Mouse (Mus musculus): Measurements from ENCODE around the gene Ilf2.

The Ilf2 gene

DNA sequence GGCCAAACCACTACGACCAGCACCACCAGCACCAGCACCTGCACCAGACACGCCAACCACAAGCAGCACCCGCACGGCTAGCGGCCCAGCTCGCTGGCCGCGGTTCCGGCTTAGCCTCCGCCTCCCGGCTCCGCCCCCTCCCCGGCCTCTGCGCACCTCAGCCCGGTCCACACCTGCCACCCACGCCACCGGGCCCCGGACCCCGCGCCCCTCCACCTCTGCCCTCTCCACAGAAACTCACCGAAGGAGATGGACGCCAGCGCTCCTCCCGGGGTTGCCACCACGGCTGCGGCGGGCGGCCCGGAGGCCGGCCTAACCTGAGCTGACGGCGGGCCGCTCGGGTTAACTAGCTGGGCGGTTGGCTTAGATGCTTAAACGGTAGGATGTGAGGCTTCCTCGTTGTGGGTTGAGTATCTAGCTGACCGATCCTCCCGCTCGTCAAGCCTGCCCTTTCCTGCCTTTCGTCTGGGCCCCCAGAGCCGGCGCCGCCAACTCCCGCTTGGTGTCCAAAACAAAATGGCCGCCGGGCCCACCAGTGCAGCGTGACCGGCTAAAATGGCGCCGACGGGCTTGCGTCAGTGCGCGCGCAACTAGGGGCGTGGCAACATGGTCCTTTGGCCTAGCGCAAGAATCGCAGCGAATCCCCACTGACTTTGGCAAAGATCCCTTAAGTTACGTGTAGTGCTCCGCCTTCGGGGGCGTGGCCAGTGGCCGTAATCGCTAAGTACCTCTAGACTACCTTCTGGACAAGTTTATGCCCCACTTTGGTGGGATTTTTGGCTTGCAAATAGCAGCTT is 33.2 kb downstream of the Ilf2 start, which contains the start of gene Chtop:
TSS of gene Chtop (minus strand) at position 549 of the 797 bp plus-strand sequence.
- DNase-seq (ENCODE audit: low read depth, low spot score), result peak; percentile 99

DNA sequence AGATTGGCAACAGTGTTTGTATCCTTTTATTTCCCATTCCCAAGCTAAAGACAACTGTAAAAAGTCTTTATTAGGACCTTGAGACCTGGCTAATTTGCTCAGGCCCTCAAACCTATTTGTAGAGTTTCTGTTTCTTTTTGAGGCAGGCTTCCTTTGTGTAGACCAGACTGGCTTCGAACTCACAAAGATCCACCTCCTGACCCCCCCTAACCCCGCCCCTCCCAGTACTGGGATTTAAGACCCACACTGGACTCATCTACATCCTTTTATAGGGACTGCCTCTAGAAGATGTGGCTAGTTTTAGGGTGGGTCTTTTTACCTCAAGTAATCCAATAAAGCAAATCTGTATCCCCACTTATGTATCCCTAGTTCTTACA is 33.8 kb downstream of the Ilf2 start:
- DNase-seq (ENCODE audit: low read depth, low spot score), result no peak

DNA sequence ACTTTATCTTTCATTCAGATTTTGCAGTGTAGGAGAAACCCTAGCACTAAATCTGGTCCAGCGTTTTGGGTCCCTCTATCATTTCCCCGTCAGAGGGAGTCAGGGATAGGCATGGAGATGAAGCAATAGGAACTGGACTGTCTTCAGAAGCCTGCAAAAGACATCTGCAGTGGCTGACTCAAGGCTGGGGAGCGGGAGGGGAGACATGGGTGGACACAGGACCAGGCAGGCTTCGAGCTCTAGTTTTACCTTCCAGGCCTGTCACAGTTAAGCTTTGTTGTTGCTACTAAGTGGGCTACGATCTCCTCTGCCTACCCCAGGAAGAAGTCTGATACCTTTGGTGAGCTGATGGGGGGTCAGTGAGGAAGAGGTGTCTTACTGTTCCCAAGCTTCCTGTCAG is 36.4 kb downstream of the Ilf2 start:
- DNase-seq (ENCODE audit: low read depth, low spot score), result no peak

DNA sequence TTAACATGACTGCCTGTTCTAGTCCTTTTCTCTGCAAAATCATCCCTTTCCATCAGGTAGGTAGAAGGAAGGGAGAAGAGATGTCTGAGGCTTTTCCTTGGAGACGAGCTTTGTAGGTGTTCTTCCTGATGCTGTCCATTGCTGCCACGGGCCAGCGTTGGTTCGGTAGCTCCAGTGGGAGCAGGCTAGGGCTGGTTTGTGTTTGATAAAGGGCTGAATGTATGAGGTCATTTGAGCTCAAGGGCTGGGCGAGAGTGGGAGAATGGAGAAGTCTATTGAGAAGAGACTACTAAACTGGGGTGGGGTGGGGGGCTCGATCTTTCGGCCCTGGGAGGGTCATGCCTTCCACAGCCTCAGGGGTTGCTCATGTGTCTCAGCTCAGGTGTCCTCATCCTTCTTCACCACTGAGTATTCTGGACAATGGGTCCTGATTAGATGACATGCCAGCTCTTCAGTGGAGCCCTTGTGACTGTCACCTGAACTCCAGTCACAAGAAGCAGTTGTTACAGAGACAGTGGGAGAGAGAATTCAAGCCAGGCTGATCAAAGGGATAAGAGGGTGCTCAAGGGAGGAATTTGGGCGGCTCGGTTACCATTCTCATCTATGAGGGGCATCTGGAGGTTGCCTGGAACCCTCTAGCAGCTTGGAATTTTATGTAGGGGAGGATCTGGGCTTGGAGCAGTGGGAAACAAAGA is 37.2 kb downstream of the Ilf2 start:
- DNase-seq (ENCODE audit: low read depth, low spot score), result no peak

DNA sequence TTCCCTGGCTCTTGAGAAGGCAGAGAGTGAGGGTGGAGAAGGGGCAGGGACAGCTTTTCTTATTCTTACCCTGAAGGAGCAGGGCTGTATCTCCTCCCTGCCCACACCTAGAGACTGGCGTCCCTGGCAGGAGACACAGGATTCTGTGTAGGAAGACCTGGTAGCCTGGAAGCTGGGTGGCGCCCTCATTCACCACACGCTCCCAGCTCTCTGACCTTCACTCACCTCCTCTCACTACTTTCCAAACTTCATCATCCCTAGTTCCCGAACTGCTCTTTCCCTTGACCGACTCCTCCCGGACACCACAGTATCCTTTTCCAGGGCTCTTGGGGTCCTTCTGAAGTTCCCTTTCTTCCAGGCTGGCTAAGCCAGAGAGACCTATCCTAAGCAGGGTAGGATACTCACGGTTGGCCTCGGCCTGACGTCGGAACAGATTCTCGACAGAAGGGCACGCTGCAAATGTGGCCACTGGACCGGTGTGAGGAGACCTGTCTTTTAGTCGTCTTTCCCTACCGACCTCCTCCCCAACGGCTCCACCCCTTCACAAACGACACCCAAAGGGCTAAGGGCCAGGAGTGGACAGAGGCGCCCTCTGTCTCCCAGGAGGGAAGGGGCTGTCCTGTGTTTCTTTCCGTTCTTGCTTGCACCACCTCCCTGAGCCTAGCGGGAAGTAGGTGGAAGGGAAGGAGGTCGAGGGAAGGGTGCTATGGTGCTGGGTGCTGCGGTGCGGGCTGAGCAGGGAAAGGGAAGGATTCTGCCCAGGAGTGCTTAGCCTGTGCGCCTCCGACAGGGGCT is 38.1 kb downstream of the Ilf2 start, which contains the start of the genes S100a1 and S100a13:
TSS of gene S100a1 (minus strand) at position 597 of the 795 bp plus-strand sequence.
TSS of gene S100a13 (plus strand) at position 640 of the 795 bp plus-strand sequence.
- no peak for DNase-seq (ENCODE audit: low read depth, low spot score)

DNA sequence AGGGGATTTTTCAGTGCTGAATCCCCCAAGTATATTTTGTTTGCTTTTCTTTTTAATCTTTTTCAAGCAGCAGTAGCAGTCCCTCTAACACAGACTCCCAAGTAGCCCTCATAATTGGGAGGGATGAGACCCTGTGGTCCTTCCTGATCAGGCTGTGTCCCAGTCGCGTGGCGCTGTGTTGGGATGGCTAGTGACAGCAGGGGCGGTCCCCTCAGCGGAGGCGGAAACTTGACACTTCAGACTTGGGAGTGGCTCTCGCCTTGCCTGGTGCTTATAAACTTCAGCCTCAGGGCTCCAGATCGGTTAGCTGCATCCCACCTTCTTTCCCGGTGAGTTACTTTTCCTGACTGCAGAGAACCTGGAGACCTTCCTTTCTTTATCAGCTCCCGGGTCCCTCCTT is 38.8 kb downstream of the Ilf2 start:
- DNase-seq (ENCODE audit: low read depth, low spot score), result peak; percentile 59

DNA sequence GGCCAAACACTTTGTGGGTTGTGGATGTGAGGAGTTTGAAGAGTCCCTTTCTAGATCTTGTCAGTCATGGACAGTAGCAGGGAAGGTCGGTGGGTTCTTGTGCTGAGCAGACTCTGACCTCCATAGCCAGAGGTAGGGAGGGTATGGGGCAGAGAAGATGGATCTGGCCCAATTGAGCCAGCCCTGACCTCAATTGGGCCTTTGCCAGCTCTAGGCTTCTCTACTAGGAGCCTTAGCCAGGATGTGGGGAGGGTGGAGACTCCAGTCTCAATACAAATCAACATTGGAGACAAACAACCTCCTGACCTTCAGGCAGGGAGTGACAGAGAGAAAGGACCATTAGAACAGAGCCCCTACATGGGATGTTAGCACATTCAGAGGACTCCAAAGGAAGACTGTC is 39.3 kb downstream of the Ilf2 start:
- DNase-seq (ENCODE audit: low read depth, low spot score), result no peak

DNA sequence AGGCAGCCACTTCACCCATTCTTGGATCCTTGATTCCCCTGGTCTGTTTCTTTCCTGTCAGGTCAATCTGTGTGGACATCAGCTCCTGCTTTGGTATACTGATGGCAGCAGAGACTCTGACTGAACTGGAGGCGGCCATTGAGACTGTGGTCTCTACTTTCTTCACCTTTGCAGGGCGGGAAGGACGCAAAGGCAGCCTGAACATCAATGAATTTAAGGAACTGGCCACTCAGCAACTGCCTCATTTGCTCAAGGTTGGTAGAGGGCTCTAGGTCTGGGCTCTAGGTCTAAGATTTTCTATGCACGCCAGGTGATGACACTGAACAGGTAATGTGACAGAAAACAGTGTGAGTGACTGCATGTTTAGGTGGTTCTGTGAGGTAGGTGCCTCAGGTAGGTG is 39.9 kb downstream of the Ilf2 start:
- DNase-seq (ENCODE audit: low read depth, low spot score), result no peak

DNA sequence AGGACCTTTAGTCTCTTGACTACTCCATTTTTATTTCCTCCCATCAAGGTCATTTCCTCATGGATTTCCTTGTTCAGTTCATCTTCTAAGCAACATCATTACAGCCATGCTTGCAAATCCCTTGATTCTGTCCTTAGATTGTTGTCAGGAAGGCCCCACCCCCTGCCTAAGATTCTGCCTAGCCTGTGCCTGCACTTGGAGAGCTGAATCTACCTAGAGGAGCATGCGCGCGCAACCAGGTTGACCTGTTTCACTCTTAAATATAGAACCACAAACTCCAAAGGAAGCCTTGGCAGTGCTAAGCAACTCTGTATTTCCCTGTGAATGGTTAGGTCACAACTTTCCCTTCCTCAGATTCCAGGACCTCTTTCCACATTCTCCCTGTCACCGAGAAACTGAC is 41.8 kb downstream of the Ilf2 start:
- no peak for DNase-seq (ENCODE audit: low read depth, low spot score)

DNA sequence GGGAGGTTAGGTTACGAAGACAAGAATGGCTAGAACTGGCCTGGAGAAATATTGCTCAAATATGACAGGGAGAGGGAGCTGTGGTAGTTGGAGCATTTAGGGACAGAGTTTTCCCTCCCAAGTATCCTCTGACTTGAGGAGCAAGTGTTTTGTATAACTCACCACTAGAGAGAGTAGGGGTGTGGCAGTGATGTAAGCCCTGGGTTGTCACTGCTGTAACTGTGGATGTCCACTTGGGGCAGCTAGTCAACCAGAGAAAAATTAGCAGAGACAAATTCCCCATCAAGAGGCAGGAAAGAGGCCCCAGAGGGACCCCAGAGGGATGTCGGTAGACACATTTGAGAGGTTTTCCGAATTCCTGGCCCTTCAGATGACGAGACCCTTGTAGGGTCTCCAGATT is 49.5 kb downstream of the Ilf2 start:
- DNase-seq (ENCODE audit: low read depth, low spot score), result no peak

DNA sequence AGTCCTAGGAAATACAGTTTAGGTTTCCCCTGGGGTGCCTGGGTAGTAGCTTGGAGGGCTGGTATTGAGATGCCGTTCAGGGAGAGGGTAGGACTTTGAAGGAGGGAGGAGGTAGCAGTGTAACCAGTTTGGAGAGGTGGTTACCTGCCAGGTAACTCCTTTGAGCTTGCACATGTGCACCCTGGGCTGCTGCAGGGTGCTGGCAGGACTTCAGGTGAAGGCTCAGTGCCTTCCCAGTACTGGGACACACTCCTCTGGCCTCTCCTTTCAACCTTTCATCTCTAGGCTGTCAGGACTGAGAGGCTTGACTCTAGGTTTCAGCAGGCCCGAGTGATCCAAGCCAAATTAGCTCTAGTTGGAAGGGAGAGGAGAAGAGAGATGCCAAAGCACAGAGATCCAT is 50.1 kb downstream of the Ilf2 start:
- DNase-seq (ENCODE audit: low read depth, low spot score), result no peak

DNA sequence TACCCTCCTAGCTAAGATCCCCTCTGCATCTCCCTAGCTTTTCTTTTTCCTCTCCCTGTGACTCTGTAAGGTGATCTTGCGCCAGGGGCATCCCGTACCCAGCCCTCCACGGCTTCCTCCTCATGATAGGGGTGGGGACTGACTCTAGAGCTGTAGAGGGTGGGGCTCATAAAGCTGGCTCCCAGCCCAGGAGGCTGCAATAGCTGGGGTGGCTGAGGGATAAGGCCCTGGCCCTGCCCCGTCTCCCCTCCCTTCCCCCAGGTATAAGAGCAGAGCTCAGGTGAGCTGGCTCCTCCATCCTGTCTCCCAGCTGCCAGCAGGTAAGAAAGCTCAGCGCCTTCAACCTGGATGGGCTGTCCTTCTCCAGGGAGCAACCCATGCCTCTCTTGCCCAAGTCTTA is 50.7 kb downstream of the Ilf2 start, which contains the start of gene S100a14:
TSS of gene S100a14 (plus strand) at position 277 of the 400 bp plus-strand sequence.
- no peak for DNase-seq (ENCODE audit: low read depth, low spot score)

DNA sequence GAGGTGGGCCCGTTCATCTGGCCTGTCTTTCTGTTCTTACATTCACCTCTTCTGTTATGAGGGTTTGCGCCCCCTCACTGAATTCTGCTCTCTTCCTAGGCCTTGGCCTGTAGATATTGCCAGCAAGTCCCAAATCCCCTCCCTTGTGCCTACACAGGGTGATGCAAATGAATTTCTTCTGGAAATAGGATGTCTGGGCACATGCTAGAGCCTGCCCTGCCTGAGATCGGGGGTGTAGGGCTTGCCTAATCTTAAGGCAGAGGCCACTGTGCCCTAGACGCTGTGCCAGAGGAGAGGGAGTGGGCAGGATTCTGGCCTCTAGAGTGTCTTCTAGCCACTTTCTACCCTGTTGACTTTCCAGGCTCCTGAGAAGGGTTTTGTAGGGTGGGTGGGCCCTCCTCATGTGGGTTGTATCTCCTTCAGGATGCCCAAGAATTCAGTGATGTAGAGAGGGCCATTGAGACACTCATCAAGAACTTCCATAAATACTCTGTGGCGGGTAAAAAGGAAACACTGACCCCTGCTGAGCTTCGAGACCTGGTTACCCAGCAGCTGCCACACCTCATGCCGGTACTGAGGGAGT is 51.5 kb downstream of the Ilf2 start:
- no peak for DNase-seq (ENCODE audit: low read depth, low spot score)

DNA sequence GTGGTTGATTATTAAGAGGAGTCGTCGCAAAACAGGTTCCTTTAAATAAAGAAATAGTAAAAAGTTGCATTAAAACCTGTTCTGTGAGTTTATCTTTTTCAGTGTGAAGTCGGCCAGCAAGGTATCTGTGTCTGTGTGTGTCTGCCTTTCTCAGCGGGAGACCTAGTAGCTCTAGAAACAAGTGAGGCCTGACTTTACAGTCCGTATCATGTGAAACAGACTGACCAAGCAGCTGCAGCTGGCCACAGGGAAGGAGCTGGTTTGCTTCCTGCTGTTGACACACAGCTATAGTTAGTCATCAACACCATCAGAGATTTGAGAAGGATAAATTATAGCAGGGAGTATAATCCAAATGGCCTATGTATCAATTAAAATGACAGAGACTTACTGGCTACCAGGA is 55.8 kb downstream of the Ilf2 start:
- no peak for DNase-seq (ENCODE audit: low read depth, low spot score)

DNA sequence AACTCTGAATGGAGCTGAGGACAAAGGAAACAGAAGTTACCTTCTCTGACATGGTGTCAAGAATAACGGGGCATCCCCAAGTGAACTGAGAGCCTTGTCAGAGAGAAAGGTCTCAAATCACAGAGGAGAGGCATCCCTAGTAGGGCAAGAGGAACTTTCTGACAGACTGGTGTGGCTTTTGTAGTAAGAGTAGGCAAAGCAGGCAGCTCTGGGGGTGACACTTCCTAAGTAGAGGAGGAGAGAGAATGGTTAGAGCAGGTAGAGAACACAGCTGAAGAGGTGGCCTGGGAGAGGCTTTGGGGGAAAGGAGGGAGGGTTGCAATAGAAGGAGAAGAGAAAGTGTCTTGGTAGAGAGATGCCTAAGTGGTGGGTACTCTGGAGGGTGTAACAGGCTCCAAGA is 59.5 kb downstream of the Ilf2 start:
- no peak for DNase-seq (ENCODE audit: low read depth, low spot score)

DNA sequence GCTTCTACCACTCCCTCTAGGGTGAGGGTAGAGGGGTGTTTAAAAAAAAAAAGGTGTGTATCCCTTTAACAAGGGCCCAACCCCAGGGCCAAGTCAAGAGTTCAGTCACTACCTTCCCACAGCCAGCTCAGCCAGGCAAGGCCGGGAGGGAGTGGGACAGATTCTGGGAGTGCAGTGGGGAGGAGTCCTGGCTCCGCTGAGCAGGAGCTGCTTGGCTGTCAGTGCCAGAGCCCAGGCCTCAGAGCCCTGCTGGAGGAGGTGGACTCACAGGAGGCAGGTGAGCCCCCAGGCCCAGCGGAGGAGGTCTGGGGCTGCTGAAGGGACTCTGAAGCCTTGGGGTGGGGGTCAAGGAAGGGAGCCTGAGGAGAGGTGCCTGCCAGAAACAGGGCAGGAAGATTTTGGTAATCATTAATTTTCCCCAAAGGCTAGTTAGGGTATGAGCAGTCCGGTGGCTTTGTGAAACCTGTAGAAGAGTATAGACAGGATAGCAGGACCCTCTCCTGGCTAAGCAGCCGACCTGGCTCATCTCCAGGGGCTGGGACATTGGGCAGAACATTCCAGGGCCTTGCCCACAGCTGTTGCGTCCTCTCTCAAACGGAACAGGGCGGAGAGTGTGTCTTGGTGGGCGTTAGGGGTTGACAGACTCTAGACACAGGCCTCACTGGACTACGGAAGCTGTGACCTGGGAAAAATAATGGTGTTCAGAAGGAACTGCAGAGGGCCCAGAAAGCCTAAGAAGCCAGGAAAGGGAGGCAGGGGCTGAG is 61.4 kb downstream of the Ilf2 start, which contains the start of gene S100a16:
TSS of gene S100a16 (plus strand) at position 114 of the 764 bp plus-strand sequence.
- no peak for DNase-seq (ENCODE audit: low read depth, low spot score)

DNA sequence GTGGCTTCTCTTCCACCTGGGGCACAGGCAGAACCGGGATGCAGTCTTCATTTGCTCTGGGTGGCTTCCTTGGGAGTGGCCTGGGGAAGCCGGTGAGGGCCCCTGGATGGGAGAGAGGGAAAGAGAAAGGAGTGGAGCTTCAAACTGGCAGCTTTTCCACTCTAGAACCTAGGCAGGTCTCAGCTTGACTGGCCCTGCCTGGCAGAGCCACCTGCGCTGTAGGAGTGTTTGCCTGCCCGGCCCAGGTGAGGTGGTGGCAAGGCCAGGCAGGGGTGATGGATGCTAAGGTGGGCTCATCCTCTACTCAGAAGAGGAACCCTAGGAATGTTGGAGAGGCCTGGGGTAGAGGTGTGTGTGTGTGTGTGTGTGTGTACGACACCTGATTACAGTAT is 62.0 kb downstream of the Ilf2 start:
- no peak for DNase-seq (ENCODE audit: low read depth, low spot score)
